Mouse (Mus musculus) gastrocnemius, postnatal 14 days (tissue): Measurements from ENCODE around the gene Ddb2. TPM values are rescaled to one million over a fixed set of nuclear protein-coding genes. Genes with fewer than 3 reads are reported as not detected.
A peak's percentile ranks its signal among the peaks of the same experiment; 100 is the strongest.

Source experiments
- DNase-seq: peaks from one replicate; pipeline ENCODE4 v3.0.0; 2021; ENCODE audit warnings: mixed read lengths
- intact Hi-C: fragments of 180-260 bp; cut with DNase I; formaldehyde crosslinking; loops from one replicate; pipeline ENCODE4 v1.15.1; 2025; ENCODE audit warnings: low total_unique reads
- long read RNA-seq, 2 experiments: library from polyadenylated mRNA; stranded (forward); transcript quantifications; one replicate each; pipeline ENCODE4 v2.0.0; 2021
- total RNA-seq, 2 experiments: library from RNA; stranded (reverse); gene quantifications; 2 replicates each; pipeline ENCODE4 v1.2.3; 2021

Gene Ddb2
- total RNA-seq: 1 to 10 TPM; 3.1 to 4.1 TPM
- long read RNA-seq, experiment 1, partial matches to known transcripts: 1 of 5 reads
- long read RNA-seq, experiment 1, other reads (novel, unspliced or antisense): 3 of 5 reads
- long read RNA-seq, experiment 2, partial matches to known transcripts: 0 of 3 reads
- long read RNA-seq, experiment 2, other reads (novel, unspliced or antisense): 2 of 3 reads

DNA sequence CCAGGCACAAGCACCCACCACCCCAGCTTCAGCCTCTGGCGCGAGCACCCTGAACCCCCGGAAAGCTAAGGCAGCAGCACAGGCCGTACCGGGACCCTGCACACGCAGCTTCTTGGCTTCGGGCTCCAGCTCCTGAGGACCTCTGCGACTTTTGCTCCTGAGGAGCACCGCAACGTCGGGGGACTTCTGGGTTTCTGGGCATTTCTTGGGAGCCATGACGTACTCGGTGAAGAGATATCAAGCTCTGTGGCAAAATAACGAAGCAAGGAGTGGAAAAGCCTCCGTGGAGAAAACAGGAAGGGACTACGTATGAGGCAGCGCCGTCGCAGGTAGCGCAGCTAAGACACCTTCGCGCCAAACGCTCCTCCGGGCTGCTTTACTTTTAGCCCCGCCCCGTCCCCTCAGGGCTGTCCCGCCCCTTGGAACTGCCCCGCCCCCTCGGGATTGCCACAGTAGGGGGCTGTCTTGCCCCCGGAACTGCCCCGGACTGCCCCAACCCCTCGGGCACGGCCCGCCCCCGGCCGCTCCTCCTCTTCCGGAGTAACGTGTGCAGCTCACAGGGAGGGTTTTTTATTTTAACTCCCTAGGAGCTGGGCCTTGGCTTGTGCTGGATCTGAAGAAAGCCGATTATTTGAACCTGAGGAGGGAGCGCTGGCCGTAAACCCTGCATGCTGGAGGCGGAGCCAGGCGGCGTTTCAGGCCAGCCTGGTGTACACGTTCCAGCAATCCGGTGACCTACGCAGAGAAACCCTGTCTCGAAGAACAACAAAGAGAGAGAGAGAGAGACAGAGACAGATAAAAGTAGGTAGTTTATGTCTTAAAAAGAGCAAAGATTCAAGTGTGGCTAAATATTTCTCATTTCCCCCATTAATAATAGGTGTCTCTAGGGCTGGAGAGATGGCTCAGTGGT lies at the start of gene Ddb2:
Gene Ddb2, minus strand, starts transcription at position 382 of the 910 bp plus-strand sequence.
- peak; percentile 97 for DNase-seq
- intact Hi-C loops: no loop called here

DNA sequence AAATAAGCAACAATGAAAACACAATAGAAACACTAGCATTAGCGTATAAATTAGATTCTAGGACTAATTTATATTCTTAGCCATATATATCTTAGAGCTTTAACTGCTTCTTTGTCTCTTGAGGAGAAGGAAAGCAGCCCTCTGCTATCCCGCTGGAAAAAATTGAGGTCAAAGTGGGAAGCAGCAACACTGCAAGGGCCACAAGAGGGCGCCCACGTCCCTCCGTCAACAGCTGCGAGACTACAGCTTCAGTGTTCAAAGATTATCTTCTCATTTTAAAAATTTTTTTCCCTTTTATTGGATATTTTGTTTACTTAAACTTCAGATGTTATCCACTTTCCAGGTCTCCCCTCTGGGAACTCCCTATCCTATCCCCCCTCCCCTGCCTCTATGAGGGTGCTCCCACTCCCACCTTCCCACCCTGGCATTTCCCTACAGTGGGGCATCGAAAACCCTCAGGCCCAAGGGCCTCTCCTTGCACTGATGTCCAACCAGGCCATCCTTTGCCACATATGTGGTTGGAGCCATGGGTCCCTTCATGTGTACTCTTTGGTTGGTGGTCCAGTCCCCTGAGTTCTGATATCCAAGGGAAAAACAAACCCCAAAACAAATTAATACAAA lies 49.2 kb upstream of the Ddb2 start:
- DNase-seq: peak; percentile 83
- intact Hi-C loops: loop anchor here (2.0 kb wide), 1 partner anchor 197 kb away; no protein-coding TSS in a partner anchor

DNA sequence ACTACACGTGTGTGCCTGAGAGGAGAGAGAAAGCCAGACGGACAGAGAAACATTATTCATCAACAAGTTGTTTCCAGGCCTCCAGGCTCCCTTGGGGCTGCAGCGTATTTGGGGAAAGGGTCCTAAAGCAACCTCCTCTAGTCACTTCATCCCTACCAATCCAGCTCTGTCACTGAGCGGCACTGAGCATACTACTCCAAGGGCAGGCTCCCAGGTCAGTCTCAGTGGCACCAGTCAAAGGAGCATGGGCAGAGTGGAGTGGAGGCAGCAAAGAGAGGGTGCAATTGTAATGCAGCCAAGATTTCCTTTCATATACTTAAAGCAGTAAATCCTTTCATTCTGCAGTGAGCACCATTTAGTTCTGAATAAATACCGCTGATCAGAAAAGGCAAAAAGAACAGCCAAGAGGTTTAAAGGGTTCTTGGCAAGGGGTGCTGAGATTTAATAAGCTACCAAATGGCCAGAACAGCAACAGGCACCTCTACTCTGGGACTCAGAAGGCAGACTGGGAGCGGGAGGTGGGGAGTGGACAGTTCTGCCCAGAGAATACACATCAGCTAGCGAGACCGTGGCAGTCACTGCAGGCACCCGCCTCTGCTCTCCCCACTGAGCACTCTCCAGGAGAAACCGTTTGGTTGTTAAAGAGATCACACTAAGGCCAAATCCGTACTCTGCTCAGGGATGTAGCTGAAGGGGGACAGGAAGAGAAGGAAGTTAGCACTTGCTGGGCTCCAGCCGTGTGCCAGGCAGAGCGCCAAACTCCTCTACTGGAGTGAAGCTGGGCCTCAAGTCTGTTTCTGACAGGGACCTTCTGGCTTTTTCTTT lies 47.8 kb upstream of the Ddb2 start:
- peak; percentile 70 for DNase-seq
- intact Hi-C loops: no loop called here

DNA sequence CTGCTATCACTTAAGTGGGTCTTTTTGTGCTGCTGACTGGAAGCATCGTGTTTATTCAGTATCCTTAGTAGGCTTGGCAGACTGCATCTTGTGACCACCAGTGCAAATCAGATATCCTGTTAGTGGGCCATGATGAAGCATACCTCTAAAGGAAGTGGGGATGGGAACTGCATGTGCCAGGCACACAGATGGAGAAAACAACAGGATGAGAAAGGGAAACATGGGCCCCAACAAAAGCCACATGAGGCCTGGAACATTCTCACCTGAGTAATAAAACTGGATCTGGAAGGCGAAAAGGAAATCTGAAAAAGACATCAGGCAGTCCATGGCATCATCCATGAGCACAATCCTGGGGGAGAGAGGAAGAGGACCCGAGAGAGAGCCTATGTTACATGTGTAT lies 47.2 kb upstream of the Ddb2 start:
- intact Hi-C loops: no loop called here
- no peak for DNase-seq

DNA sequence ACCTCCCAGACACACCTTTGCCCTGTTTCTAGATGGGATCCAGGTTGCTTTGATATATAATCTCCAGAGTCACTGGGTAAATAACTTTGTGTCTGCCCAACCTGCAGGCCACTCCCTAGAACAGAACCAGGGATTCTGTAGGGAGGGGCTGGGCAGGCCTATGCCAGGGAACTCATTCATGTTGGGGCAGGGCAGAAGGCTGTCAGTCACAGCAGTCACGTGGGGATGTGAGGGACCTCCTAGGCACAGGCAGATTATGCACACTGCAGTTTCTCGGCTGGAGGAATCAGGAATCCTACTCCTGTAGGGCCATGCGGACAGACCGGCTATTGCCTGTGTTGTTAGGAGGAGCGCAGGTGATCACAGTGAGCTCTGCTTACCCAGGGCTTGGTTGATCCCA lies 44.6 kb upstream of the Ddb2 start:
- DNase-seq: no peak
- intact Hi-C loops: no loop called here

DNA sequence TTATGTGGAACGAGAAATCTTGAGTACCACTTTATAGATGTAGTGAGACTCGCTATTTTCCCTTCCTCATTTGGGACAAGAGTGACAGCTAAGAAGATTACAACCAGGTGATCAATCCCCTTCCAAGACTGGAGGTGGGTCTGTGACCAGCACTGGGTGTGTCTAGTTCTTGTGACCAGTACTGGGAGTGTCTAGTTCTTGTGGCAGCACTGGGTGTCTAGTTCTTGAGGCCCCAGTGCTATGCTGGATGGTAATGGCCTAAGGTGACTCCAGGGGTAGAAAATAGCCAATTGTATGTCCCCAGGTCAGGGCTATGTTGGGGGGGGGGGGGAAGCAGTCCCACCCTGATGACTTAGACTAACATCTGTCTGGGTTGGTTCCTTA lies 42.6 kb upstream of the Ddb2 start:
- DNase-seq: no peak
- intact Hi-C loops: no loop called here

DNA sequence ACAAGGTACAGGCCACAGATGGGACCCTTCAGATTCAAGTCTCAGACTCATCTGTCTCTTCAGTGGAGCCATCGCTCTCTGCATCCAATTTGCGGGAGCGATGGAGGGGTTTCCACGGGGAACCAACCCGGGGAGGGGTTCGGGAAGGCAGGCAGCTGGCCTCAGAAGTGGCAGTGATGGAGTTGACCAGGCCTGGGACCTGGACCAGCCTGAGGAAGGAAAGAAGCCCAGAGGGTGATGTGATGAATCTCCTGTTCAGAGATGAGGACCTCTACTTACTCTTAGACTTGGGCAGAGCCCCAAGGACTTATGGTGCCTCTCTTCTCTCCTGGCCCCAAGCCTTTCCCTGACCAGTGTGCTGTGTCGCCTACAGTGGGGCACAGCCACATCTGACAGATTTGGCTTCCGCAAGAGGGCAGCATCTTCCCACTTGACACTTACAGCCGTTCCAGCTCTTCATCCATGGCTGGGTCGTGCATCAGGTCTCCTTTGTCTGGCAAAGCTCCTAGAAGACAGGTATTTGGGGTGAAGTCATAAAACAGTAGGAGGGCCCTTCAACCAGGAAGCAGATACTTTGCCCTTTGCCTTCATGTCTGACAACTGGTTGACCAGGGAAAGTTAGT lies 42.1 kb upstream of the Ddb2 start:
- DNase-seq: peak; percentile 44
- intact Hi-C loops: no loop called here

DNA sequence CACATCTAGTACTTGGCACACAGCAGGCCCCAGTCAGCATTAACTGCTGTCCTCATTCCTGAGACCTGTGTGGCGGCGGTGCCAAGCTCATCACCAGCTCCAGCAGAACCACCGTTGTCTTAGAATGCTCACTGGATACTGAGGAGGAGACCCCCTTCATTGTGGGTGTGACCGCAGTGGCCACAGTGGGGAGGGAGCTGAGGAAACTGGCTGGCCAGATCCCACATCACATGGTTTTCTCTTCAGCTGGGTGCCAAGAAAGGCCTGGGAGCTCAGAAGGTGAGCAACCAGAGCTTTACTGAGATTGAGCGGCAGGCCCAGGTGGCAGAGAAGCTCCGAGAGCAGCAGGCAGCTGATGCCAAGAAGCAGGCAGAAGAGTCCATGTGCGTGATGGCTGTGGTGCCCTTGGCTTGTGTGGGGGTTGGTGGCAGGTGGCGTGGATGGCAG lies 32.9 kb upstream of the Ddb2 start:
- intact Hi-C loops: no loop called here
- peak; percentile 58 for DNase-seq

DNA sequence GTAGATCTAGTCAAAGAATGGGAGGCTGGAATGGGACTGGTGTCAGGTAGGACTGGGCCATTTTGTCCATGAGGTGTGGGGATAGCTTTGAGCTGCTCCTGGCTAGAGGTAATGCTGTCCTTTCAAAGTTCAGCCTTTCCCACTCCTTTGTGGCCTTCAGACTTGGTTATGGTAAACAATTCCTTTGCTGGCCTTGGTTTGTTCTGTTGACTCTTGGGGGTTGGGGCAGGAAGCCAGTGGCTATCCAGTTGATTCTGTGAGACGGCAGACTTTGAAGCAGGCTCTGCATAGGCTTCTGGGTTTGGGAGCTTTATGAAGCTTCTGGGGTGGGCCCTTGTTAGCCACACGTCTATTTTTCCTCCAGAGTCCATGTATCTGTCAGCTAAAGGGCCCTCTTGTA lies 31.9 kb upstream of the Ddb2 start:
- intact Hi-C loops: no loop called here

DNA sequence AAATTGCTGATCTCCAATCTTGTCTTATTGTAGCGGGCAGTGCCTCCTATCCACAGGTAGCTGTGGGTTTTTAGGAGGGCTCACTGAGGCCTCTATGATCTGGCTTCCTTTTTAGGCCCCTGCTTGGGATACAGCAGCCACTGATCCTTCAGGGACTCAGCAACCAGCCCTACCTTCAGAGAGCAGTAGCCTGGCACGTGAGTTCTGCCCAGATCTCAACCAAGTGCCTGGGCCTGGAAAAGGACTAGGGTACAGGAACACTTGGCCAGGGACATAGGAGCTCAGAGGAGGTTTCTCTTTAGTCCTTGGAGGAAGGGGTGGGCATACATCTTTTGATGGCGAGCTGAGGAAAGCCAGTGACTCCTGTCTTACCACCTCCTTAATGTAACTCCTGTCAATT lies 31.3 kb upstream of the Ddb2 start:
- no peak for DNase-seq
- intact Hi-C loops: no loop called here

More for the DNA sequence above, 31.9 kb upstream of the Ddb2 start:
- no peak for DNase-seq

DNA sequence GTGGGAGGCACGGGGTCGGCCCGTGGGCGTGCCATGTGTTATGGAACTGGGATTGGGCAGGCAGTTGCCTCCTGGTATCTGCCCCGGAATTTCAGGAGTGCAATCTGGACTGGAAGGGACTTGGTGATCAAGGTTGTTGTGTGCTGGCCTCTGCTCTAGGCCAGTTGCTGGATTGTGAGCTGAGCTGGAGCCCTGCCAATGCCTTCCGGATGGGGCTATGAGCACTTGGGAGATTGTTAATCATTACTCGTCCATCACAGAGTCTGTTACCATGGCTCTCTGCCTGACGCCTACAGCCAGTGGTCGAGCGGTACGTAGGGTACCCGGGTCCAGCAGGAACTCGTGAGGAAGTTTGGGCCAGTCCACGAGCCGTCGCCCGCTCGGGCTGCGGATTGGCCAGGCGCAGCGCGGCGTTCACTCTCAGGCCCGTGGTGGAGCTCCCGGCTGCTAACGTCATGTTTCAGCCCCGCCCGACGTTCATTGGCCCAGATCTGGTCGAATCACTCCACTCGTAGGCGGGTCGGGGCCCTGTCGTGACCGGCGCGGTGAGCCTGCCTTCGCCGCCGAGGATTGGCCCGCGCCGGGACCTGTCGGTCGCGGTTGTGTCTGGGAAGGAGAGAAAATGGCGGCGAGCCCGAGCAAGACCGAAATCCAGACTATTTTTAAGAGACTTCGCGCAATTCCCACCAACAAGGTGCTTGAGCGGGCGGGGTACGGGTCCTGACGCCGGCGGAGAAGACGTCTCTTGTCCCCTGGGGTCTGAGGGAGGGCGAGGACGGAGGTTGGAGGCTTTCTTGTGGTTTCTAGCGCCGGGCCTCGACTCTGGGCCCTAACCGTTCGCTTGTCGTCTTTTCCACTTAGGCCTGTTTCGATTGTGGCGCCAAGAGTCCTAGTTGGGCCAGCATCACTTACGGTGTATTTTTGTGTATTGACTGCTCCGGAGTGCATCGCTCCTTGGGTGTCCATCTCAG lies 28.2 kb upstream of the Ddb2 start, which contains the start of gene Arfgap2:
Gene Arfgap2, plus strand, starts transcription at position 264 of the 971 bp plus-strand sequence.
- intact Hi-C loops: no loop called here
- peak; percentile 98 for DNase-seq

DNA sequence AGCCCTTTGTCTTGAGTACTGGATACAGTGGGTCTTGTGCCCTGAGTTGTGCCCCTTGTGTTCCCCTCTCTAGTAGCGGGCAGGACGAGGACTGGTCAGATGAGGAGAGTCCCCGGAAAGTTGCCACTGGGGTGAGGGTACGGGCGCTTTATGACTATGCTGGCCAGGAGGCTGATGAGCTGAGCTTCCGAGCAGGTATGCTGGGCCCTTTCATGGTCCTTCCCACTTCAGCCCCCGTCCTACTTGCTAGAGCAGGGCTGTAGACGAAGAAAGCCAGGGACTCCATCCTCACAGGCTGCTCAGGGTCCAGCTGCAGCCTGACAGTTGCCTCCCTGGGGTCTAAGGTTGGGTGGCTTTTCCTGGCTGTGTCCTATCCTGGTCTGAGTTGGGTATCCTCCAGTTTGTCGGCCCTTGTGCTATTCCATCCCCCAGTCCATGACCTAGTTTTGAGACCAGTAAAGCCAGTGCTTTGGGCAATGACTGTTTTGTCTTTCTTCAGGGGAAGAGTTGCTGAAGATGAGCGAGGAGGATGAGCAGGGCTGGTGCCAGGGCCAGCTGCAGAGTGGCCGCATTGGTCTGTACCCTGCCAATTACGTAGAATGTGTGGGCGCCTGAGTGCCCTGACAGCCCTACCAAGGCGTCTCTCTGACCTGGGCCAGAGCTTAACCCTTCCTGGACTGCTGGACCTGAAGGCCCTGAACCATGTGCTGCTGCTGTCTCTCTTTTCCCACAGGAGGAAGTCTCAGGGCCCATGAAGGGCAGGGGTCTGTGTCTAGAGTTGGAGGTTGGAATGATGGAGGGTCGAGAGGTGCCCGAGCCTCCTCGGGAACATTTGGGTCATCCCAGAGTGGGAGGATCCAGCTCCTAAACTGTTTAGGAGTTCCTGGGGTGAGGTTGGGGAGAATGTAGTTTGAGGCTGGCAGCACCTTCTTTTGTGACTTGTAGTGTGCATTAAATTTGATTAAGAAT lies 27.2 kb upstream of the Ddb2 start:
- DNase-seq: no peak
- intact Hi-C loops: no loop called here

DNA sequence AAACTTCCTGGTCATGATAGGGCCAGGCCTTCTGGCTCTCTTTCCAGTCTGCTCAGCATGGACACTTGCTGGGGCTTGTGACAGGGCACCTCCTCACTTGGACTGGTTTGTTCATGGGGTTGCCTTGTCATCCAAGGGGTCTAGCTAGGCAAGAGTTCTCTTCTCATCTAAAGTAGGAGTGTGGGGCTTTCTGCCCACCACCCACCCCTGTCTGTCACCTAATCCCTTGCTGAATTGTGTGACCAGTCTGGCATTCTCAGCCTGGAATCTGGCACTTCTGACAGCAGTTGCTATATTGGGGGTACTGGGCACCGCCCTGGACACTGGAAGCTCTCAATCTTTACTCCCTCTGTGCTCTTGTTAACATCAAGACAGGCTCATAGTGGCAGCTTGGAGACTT lies 22.7 kb upstream of the Ddb2 start:
- DNase-seq: no peak
- intact Hi-C loops: no loop called here

DNA sequence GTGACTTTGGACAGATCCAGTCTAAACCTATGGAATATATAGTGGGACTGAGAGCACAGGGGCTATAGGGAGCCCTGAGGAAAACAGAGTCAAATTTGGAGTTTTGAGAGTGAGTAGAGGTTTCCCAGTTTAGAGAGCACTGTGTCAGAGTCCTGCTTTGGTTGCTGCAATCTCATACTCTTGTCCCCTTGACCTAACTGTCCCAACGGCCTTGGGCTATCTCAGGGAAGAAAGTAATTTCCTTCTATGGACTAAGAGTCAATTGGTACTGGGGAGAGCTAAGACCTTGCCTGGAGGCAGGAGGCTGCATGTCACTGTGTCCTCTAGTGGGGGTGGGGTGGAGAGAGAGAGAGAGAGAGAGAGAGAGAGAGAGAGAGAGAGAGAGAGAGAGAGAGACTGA lies 22.0 kb upstream of the Ddb2 start:
- no peak for DNase-seq
- intact Hi-C loops: no loop called here

DNA sequence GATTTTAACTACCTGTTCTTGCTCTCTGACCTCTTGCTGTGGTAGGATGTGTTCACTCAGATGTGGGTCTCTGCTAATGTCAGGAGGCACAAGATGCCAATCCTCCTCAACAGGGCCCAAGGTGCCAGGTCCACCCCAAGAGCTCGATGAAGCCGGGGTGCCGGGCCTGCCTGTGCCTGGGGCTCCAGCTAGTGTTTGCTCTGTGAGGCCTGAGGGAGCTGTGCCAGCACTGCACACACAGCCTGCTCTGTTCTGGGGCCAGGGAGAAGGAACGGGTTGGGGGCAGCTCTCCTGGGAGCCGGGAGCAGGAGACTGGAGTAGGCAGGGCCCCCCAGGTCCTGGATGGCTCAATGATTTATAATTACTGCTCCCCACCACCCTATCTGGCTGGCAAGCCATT lies 21.3 kb upstream of the Ddb2 start:
- intact Hi-C loops: no loop called here
- peak; percentile 43 for DNase-seq

DNA sequence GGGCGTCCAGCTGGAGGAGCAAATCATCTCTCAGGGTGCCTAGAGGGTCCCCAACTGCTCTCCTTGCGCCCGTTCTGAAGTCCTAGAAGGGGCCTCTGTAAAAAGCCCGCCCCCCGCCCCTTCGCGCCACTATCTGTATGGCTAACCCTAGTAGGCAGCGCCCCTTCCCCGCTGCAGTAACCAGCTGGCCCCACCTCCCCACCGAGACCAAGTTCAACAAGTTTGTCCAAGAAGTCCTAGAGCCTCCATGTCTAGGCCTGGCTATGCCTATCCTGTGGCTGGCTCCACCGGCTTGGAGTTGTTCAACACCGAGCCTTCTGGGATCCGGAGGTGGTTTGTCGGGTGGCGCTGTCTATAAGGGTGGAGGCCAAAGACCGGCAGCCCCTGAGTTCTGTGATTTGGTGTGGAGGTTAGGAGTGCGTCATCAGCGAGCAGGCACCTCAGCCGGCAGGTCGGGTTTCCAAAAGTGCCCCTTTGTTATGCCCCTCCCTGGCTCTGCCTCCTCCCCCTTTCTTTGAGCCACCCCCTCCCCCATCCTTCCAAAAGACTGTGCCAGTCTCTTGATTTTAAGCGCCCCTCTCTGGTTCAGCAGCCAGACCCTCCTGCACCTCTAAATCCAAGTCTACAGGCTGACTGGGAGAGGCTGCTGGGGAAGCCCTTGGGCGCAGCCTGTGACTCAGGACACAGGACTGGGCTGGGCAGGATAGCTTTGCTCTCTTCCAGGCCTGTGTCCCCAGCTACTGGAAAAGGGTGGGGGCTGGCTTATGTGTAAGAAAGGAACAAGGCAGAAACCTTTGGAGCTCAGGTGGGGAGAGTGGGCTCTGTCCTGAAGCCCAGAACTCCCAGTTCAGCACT lies 20.6 kb upstream of the Ddb2 start:
- intact Hi-C loops: no loop called here
- DNase-seq: peak; percentile 44
